Mouse (Mus musculus) c-Kit-positive CD71-positive TER-119-positive erythroid progenitor cells, embryonic 14.5 days (primary cell): ENCODE data around the gene Angptl8.
"Not testable (repeated sequence)": the region's sequence is repeated elsewhere in the genome, so short reads cannot be mapped to it uniquely, and the experiment has no call there.

ENCODE experiments used
- DNase-seq: peaks from one replicate; pipeline ENCODE4 v3.0.0-alpha.2; 2013; ENCODE audit warnings: low spot score

The Angptl8 gene

GRCm38 (mm10) chr9:21835258-21835912 is at the start of gene Angptl8:
Angptl8 (plus strand) TSS chr9:21835510.
- no peak for DNase-seq

- not testable (repeated sequence) for DNase-seq
These were observed 49.0 kb upstream of the Angptl8 start for GRCm38 (mm10) chr9:21786309-21786708.

GRCm38 (mm10) chr9:21786906-21787305 is 48.4 kb upstream of the Angptl8 start:
- peak; percentile 34 for DNase-seq

GRCm38 (mm10) chr9:21787654-21788053 is 47.7 kb upstream of the Angptl8 start:
- DNase-seq = no peak

GRCm38 (mm10) chr9:21788234-21788633 is 47.1 kb upstream of the Angptl8 start:
- no peak for DNase-seq

GRCm38 (mm10) chr9:21791861-21792260 is 43.4 kb upstream of the Angptl8 start:
- no peak for DNase-seq

- DNase-seq = no peak
These were observed 42.7 kb upstream of the Angptl8 start for GRCm38 (mm10) chr9:21792644-21793043.

- DNase-seq = not testable (repeated sequence)
These were observed 41.8 kb upstream of the Angptl8 start for GRCm38 (mm10) chr9:21793507-21793906.

GRCm38 (mm10) chr9:21794344-21794834 is 40.9 kb upstream of the Angptl8 start:
- no peak for DNase-seq

GRCm38 (mm10) chr9:21794925-21795324 is 40.4 kb upstream of the Angptl8 start:
- DNase-seq = no peak

GRCm38 (mm10) chr9:21795579-21795978 is 39.7 kb upstream of the Angptl8 start:
- no peak for DNase-seq

GRCm38 (mm10) chr9:21796259-21796658 is 39.1 kb upstream of the Angptl8 start:
- no peak for DNase-seq

GRCm38 (mm10) chr9:21796919-21797318 is 38.4 kb upstream of the Angptl8 start:
- no peak for DNase-seq

GRCm38 (mm10) chr9:21797921-21798344 is 37.4 kb upstream of the Angptl8 start:
- DNase-seq = no peak

- peak; percentile 50 for DNase-seq
These were observed 36.8 kb upstream of the Angptl8 start, which contains the start of gene Kank2 for GRCm38 (mm10) chr9:21798345-21799009. Kank2 (minus strand) TSS chr9:21798744.

- no peak for DNase-seq
These were observed 36.3 kb upstream of the Angptl8 start for GRCm38 (mm10) chr9:21799010-21799350.

GRCm38 (mm10) chr9:21801121-21801520 is 34.2 kb upstream of the Angptl8 start:
- no peak for DNase-seq

- no peak for DNase-seq
These were observed 33.7 kb upstream of the Angptl8 start for GRCm38 (mm10) chr9:21801591-21801990.

- peak; percentile 61 for DNase-seq
These were observed 31.2 kb upstream of the Angptl8 start for GRCm38 (mm10) chr9:21803986-21804644.

GRCm38 (mm10) chr9:21806363-21806762 is 28.9 kb upstream of the Angptl8 start:
- no peak for DNase-seq

GRCm38 (mm10) chr9:21806976-21807375 is 28.3 kb upstream of the Angptl8 start:
- no peak for DNase-seq

GRCm38 (mm10) chr9:21808561-21808960 is 26.7 kb upstream of the Angptl8 start:
- no peak for DNase-seq

- DNase-seq = no peak
These were observed 24.1 kb upstream of the Angptl8 start for GRCm38 (mm10) chr9:21811170-21811569.
